Mouse (Mus musculus) heart, embryonic 15.5 days (tissue): ENCODE measurements around the gene Nav2. TPM values are rescaled to one million over a fixed set of nuclear protein-coding genes. Genes with fewer than 3 reads are reported as not detected.

Experiments used
- ATAC-seq: fragments of 200-750 bp; cut with Nextera tagmentation; replicated peaks from 2 replicates; pipeline ENCODE4 v1.8.0; 2017; ENCODE audit warnings: low read depth, moderate TSS enrichment; ENCODE audit not compliant: insufficient number of reproducible peaks, insufficient read depth, low FRiP score
- H3K27ac ChIP-seq: fragments of 300-500 bp; sonication (generic); 2 replicates; pipeline ENCODE4 v1.5.1; 2015; ENCODE audit warnings: mild to moderate bottlenecking, inconsistent platforms
- H3K27me3 ChIP-seq: fragments of 300-500 bp; sonication (generic); 2 replicates; pipeline ENCODE4 v1.6.1; 2015; ENCODE audit warnings: inconsistent platforms
- H3K36me3 ChIP-seq: fragments of 300-500 bp; sonication (generic); 2 replicates; pipeline ENCODE4 v1.6.1; 2015; ENCODE audit warnings: mild to moderate bottlenecking, inconsistent platforms
- H3K4me1 ChIP-seq: fragments of 300-500 bp; sonication (generic); replicated peaks from 2 replicates; pipeline ENCODE4 v1.6.1; 2015; ENCODE audit warnings: inconsistent platforms
- H3K4me2 ChIP-seq: fragments of 300-500 bp; sonication (generic); 2 replicates; pipeline ENCODE4 v1.6.1; 2015; ENCODE audit warnings: inconsistent platforms, mild to moderate bottlenecking, moderate library complexity
- H3K4me3 ChIP-seq: fragments of 300-500 bp; sonication (generic); 2 replicates; pipeline ENCODE4 v1.5.1; 2015; ENCODE audit warnings: mild to moderate bottlenecking, inconsistent platforms
- H3K9ac ChIP-seq: fragments of 300-500 bp; sonication (generic); 2 replicates; pipeline ENCODE4 v1.6.1; 2015; ENCODE audit warnings: mild to moderate bottlenecking, inconsistent platforms
- H3K9me3 ChIP-seq: fragments of 300-500 bp; sonication (generic); replicated peaks from 2 replicates; pipeline ENCODE4 v1.6.1; 2016; ENCODE audit warnings: inconsistent platforms
- WGBS: fragments of 180-500 bp; shearing (Covaris S2); methylation state at CpG from one replicate; pipeline ENCODE4 v1.1.7; 2015; ENCODE audit warnings: mixed read lengths; 5-methylcytosine and 5-hydroxymethylcytosine counted together
- polyA plus RNA-seq: library from polyadenylated mRNA; unstranded; fragments of >200 nt; fragmentation: Nextera tagmentation; extraction: Ambion mirVana; gene quantifications from 2 replicates; pipeline ENCODE4 v1.2.1, GENCODE M21; 2015

Gene Nav2
- polyA plus RNA-seq, 1 experiment from 2014 or later: 30.7 TPM

DNA sequence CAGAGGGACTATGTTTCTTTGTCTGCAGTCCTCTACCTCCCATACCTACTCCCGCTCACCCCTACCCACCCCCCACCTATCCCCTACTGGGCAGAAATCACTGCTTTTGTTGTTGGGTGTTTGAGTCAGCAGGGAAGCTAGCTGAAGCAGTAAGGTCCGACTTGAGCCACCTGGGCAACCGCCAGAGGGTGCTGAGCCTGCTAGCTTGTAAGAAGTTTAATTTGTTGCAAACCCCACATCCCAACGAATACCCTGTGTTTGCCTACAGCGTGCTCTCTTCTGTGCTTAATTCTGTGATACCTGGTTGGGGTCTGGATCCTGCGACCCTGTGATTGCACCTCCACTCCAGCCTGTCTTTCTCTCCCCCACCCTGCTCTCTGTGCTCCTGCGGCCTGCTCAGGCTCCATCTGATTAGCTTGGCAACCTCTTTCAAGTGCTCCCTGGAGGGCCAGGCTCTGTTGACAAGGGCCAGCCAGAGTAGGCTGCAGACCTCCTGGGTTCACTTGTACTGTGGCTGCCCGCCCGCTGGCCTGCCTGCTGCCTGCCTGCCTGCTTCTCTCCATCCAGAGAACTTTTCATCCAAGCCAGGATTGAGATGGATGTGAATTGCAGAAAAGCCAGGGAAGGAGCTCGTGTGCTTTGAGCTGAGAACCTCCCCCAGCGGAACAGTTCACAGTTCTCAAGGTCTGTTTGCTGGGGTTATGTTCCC is 575.7 kb downstream of the Nav2 start:
- WGBS: 24% methylated on average over 11 of the region's 11 CpGs
- peaks cover 38% of the 10 kb centered on the region for H3K4me1 ChIP-seq
- H3K9ac ChIP-seq: peak overlapping the region; percentile 3; the same call in 1 of the 2 replicates
- no peak overlapping the region for H3K4me2 ChIP-seq
- no peaks in the 10 kb centered on the region for H3K36me3 ChIP-seq
- no peaks in the 10 kb centered on the region for H3K27me3 ChIP-seq
- H3K9me3 ChIP-seq: no peaks in the 10 kb centered on the region
- H3K27ac ChIP-seq: peak overlapping the region; percentile 58
- peak; percentile 66 for ATAC-seq
- H3K4me3 ChIP-seq: no peak overlapping the region

- no peak overlapping the region for H3K4me3 ChIP-seq
- H3K9ac ChIP-seq: no peak overlapping the region
- no peak for ATAC-seq
- no peaks in the 10 kb centered on the region for H3K36me3 ChIP-seq
- peaks cover 33% of the 10 kb centered on the region for H3K4me1 ChIP-seq
- H3K27me3 ChIP-seq: no peaks in the 10 kb centered on the region
- WGBS: 52% methylated on average over 9 of the region's 9 CpGs
- H3K27ac ChIP-seq: 0 out of 2 replicates have a peak overlapping the region, but pooled peaks have one; percentile 7
- H3K4me2 ChIP-seq: no peak overlapping the region
- no peaks in the 10 kb centered on the region for H3K9me3 ChIP-seq
Observed at GRCm38 (mm10) chr7:49485292-49485847, 576.9 kb downstream of the Nav2 start.

DNA sequence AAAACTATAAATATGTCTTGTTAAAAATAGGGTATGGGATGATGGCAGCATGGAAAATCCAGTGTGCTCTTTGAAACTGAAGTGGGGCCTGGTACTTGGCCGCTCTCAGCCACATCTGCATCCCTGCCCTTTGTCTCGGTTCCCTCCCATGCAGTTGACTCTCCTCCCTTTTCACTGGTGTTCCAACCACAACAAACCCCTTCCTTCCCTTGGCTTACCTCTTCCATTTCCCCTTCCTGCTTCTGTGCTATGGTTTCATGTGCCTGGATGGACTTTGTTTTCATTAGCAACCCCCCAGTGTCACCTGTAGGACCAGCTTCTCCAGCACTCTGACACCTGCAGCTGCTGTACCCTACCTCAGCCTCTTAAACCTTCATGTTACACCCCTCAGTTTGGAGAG is 578.8 kb downstream of the Nav2 start:
- WGBS: 62% methylated on average over 2 of the region's 2 CpGs
- H3K4me2 ChIP-seq: no peak overlapping the region
- H3K4me1 ChIP-seq: peaks cover 33% of the 10 kb centered on the region
- no peak overlapping the region for H3K4me3 ChIP-seq
- ATAC-seq: no peak
- H3K9ac ChIP-seq: no peak overlapping the region
- H3K9me3 ChIP-seq: no peaks in the 10 kb centered on the region
- H3K27ac ChIP-seq: no peak overlapping the region
- no peaks in the 10 kb centered on the region for H3K36me3 ChIP-seq
- H3K27me3 ChIP-seq: no peaks in the 10 kb centered on the region

- Histone ChIP-seq H3K27me3 (no peaks in the 10 kb centered on the region), H3K4me1 (peaks cover 33% of the 10 kb centered on the region), H3K27ac (no peak overlapping the region), H3K9ac (no peak overlapping the region), H3K9me3 (no peaks in the 10 kb centered on the region), H3K4me3 (no peak overlapping the region), H3K4me2 (no peak overlapping the region), H3K36me3 (0 out of 2 replicates have a peak, but pooled peaks cover 5% of the 10 kb centered on the region)
- ATAC-seq: no peak
- WGBS: 57% methylated on average over 4 of the region's 4 CpGs
Observed at GRCm38 (mm10) chr7:49488493-49489087, 580.1 kb downstream of the Nav2 start.

- no peak overlapping the region for H3K9ac ChIP-seq
- no peak for ATAC-seq
- 0 out of 2 replicates have a peak, but pooled peaks cover 5% of the 10 kb centered on the region for H3K36me3 ChIP-seq
- H3K4me2 ChIP-seq: no peak overlapping the region
- peaks cover 20% of the 10 kb centered on the region for H3K4me1 ChIP-seq
- H3K27ac ChIP-seq: no peak overlapping the region
- WGBS: 72% methylated on average over 10 of the region's 10 CpGs
- H3K9me3 ChIP-seq: no peaks in the 10 kb centered on the region
- no peak overlapping the region for H3K4me3 ChIP-seq
- no peaks in the 10 kb centered on the region for H3K27me3 ChIP-seq
Observed at GRCm38 (mm10) chr7:49490814-49491213, 582.3 kb downstream of the Nav2 start.

- Histone ChIP-seq H3K4me1 (peaks cover 31% of the 10 kb centered on the region), H3K27ac (no peak overlapping the region), H3K9ac (no peak overlapping the region), H3K9me3 (no peaks in the 10 kb centered on the region), H3K4me2 (no peak overlapping the region), H3K4me3 (no peak overlapping the region), H3K27me3 (no peaks in the 10 kb centered on the region), H3K36me3 (0 out of 2 replicates have a peak, but pooled peaks cover 5% of the 10 kb centered on the region)
- no peak for ATAC-seq
Observed at GRCm38 (mm10) chr7:49492622-49493021, 584.1 kb downstream of the Nav2 start.

- no peak for ATAC-seq
- Histone ChIP-seq H3K4me1 (peaks cover 32% of the 10 kb centered on the region), H3K4me3 (no peak overlapping the region), H3K4me2 (no peak overlapping the region), H3K9ac (no peak overlapping the region), H3K27me3 (no peaks in the 10 kb centered on the region), H3K27ac (no peak overlapping the region), H3K36me3 (0 out of 2 replicates have a peak, but pooled peaks cover 5% of the 10 kb centered on the region), H3K9me3 (no peaks in the 10 kb centered on the region)
- WGBS: 85% methylated on average over 4 of the region's 4 CpGs
Observed at GRCm38 (mm10) chr7:49493210-49493609, 584.7 kb downstream of the Nav2 start.

GRCm38 (mm10) chr7:49494654-49495053 is 586.1 kb downstream of the Nav2 start:
- H3K4me1 ChIP-seq: peaks cover 28% of the 10 kb centered on the region
- H3K9ac ChIP-seq: no peak overlapping the region
- H3K4me3 ChIP-seq: no peak overlapping the region
- 73% methylated on average over 6 of the region's 6 CpGs for WGBS
- H3K27ac ChIP-seq: no peak overlapping the region
- no peaks in the 10 kb centered on the region for H3K27me3 ChIP-seq
- no peaks in the 10 kb centered on the region for H3K9me3 ChIP-seq
- no peak for ATAC-seq
- no peak overlapping the region for H3K4me2 ChIP-seq
- H3K36me3 ChIP-seq: 0 out of 2 replicates have a peak, but pooled peaks cover 5% of the 10 kb centered on the region

DNA sequence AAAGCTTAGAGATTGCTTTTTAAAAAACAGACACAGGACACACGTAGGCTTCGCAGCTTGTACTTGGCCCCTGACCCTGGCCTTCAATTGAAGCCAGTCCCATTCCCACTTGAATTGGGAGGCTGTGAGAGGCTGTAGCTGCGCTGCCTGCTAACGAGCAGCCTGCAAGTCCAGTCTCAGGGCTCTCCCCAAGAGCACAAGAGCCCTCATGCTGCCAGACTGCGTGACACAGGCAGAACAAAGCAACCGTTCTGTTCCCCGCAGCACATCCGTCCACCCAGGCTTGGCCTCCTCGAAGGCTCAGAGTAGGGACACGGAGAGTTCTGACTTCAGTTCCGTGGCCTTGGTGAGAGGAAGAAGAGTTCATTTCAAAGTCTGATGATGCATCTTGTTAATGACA is 587.6 kb downstream of the Nav2 start:
- H3K9ac ChIP-seq: no peak overlapping the region
- H3K27ac ChIP-seq: peak overlapping the region; percentile 85
- H3K4me3 ChIP-seq: no peak overlapping the region
- H3K36me3 ChIP-seq: 0 out of 2 replicates have a peak, but pooled peaks cover 5% of the 10 kb centered on the region
- H3K4me2 ChIP-seq: no peak overlapping the region
- WGBS: 46% methylated on average over 11 of the region's 11 CpGs
- no peak for ATAC-seq
- H3K27me3 ChIP-seq: no peaks in the 10 kb centered on the region
- peaks cover 28% of the 10 kb centered on the region for H3K4me1 ChIP-seq
- H3K9me3 ChIP-seq: no peaks in the 10 kb centered on the region

DNA sequence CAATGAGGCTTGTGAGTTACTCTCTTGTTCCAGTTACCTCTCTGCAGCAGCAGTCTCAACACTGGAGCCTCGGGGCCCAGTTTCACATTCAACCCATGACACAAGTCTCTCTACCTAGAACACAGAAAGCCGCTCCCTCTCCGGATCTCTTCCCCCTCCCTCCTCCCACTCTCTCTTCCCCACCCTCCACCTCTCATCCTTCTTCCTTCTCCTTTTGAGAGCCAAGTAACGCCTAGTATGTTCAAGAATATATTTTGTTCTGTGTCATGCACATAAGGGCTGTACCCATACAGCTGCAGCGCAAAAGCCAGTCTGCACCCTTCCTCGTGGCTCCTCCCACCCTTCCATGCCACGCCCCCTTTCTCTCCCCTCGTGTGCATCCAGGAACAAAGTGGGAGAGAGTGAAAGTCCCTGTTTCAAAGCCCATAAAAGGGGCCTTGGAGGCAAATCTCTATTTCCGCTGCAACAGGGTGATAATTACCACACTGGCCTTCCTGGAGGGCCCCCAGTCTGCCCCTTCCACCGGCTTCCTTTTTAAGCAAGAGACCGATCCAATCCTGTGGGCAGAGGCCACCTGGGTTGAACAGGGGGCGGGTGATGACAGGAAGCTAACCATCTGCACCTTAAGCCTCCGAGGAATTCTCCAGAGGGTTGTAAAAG is 588.4 kb downstream of the Nav2 start:
- Histone ChIP-seq H3K27me3 (no peaks in the 10 kb centered on the region), H3K9ac (peak overlapping the region; percentile 38; the same call in 1 of the 2 replicates), H3K4me2 (peak overlapping the region; percentile 47), H3K27ac (peak overlapping the region; percentile 85), H3K4me3 (peak overlapping the region; percentile 23; the same call in 1 of the 2 replicates), H3K36me3 (0 out of 2 replicates have a peak, but pooled peaks cover 5% of the 10 kb centered on the region), H3K9me3 (no peaks in the 10 kb centered on the region), H3K4me1 (peaks cover 29% of the 10 kb centered on the region)
- WGBS: 9% methylated on average over 13 of the region's 13 CpGs
- ATAC-seq: peak; percentile 58; the same call in 1 of the 2 replicates

DNA sequence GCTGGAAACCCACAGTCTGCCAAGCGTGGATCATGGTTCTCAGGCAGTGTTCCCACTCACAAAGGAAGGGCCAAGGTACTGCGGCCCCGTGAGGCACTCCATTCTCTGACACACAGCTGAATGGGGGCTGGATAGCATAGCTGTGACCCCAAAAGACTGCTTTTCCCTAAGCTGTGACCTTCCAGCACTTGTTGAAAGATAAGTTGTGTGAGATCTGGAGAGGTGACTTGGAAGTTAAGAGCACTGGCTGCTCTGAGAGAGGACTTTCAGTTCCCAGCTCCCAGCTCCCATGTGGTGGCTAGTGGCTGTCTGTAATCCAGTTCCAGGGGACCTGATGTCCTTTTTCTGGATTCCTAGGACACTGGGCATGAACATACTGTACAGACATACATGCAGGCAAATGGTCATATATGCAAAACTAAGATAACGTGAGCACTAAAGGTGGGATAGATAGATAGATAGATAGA is 588.9 kb downstream of the Nav2 start:
- Histone ChIP-seq H3K36me3 (0 out of 2 replicates have a peak, but pooled peaks cover 5% of the 10 kb centered on the region), H3K9ac (no peak overlapping the region), H3K4me1 (peaks cover 35% of the 10 kb centered on the region), H3K9me3 (no peaks in the 10 kb centered on the region), H3K4me3 (0 out of 2 replicates have a peak overlapping the region, but pooled peaks have one; percentile 23), H3K27ac (peak overlapping the region; percentile 85), H3K27me3 (no peaks in the 10 kb centered on the region), H3K4me2 (peak overlapping the region; percentile 47)
- no peak; the same call in 1 of the 2 replicates for ATAC-seq
- WGBS: 37% methylated on average over 4 of the region's 4 CpGs
